In genomic region chr9:20951966-20952519, GRCm38 (mm10) we compare ENCODE assay signal across 8 mouse cellular contexts. TPM values are rescaled to one million over a fixed set of nuclear protein-coding genes. Genes with fewer than 3 reads are reported as not detected.
DNase-seq lines count a peak whose midpoint lies in the region; ATAC-seq and TF ChIP-seq lines count a peak whose summit lies in the region.

No protein-coding gene starts in this region.

- no peak for TF ChIP-seq POLR2A in thymus, adult 2 months (IDR thresholded peaks at IDR 0.05; ENCODE audit: control insufficient read depth, extremely low read depth, insufficient read depth, low read length, poor library complexity)

- ATAC-seq in limb, embryonic 15.5 days (ENCODE audit: insufficient number of reproducible peaks, low FRiP score, low TSS enrichment, low read depth) = peak; percentile 56

- peak overlapping the region; percentile 70 for H3K9ac ChIP-seq in limb, embryonic 15.5 days

- no peak for TF ChIP-seq CTCF in thymus, adult 2 months (IDR thresholded peaks at IDR 0.05; ENCODE audit: borderline replicate concordance, control insufficient read depth, extremely low read depth, insufficient read depth, low read length, poor library complexity)

- H3K4me1 ChIP-seq in thymus, adult 2 months (replicated peaks; ENCODE audit: control insufficient read depth, insufficient read depth, low read length) = peaks cover 20% of the 10 kb centered on the region
- H3K4me1 ChIP-seq in limb, embryonic 15.5 days = peaks cover 20% of the 10 kb centered on the region

- no peaks in the 10 kb centered on the region for H3K27me3 ChIP-seq in thymus, adult 2 months (ENCODE audit: control insufficient read depth, insufficient read depth, low read length)
- no peaks in the 10 kb centered on the region for H3K27me3 ChIP-seq in limb, embryonic 15.5 days

- peak overlapping the region; percentile 70 for H3K4me3 ChIP-seq in thymus, adult 2 months (ENCODE audit: control insufficient read depth, insufficient read depth, low read length)
- peak overlapping the region; percentile 96 for H3K4me3 ChIP-seq in limb, embryonic 15.5 days

- no peaks in the 10 kb centered on the region for H3K9me3 ChIP-seq in limb, embryonic 15.5 days

- H3K36me3 ChIP-seq in thymus, adult 2 months (ENCODE audit: control insufficient read depth, insufficient read depth, low read length) = no peaks in the 10 kb centered on the region
- H3K36me3 ChIP-seq in limb, embryonic 15.5 days = no peaks in the 10 kb centered on the region

- peak; percentile 29 for DNase-seq in cerebellum, adult 9-10 months
- DNase-seq in cerebellum, adult 11 months = no peak
- no peak for DNase-seq in thymus, adult 2 months
- DNase-seq in thymus, postnatal 14 days = no peak
- no peak for DNase-seq in retina, postnatal 1 day
- DNase-seq in adrenal gland, adult 8-10 months = no peak
- no peak for DNase-seq in left cerebral cortex, postnatal 4 days

- peak overlapping the region; percentile 38; the same call in 1 of the 2 replicates for H3K27ac ChIP-seq in thymus, adult 2 months (ENCODE audit: control insufficient read depth, insufficient read depth, low read length)
- H3K27ac ChIP-seq in limb, embryonic 15.5 days = peak overlapping the region; percentile 95

- WGBS in thymus, adult 2 months = under 1% methylated on average over 17 of the region's 17 CpGs
- whole genome bisulfite sequencing in limb, embryonic 15.5 days = 0% methylated on average over 17 of the region's 17 CpGs

- intact Hi-C loops in left cerebral cortex, postnatal 4 days (cut with DNase I) = no loop called here

- peak overlapping the region; percentile 65 for H3K4me2 ChIP-seq in limb, embryonic 15.5 days

RNA-seq across cellular contexts. Expression of gene Dnmt1, which starts 7.6 kb away (rescaled TPM):
- polyA plus RNA-seq in thymus, adult 2 months (2012; rRNA removed) = 142 and 194 TPM in 2 replicates
- polyA plus RNA-seq in limb, embryonic 15.5 days (2015; fragmentation: Nextera tagmentation; extraction: Ambion mirVana) = 79.7 and 82.3 TPM in 2 replicates
- total RNA-seq in adrenal gland, adult 8-10 months (2022) = 10 to 100 TPM; 39.6 to 63.8 (median 47.8) TPM
- total RNA-seq in left cerebral cortex, postnatal 4 days (2021) = 10 to 100 TPM; 86.1 to 88.5 TPM

RNA-seq across cellular contexts. Expression of gene S1pr2, which starts 24.5 kb away (rescaled TPM):
- polyA plus RNA-seq in thymus, adult 2 months (2012; rRNA removed) = 11.0 and 11.2 TPM in 2 replicates
- 62.0 and 65.1 TPM in 2 replicates for polyA plus RNA-seq in limb, embryonic 15.5 days (2015; fragmentation: Nextera tagmentation; extraction: Ambion mirVana)
- total RNA-seq in adrenal gland, adult 8-10 months (2022) = 10 to 100 TPM; 18.8 to 36.9 (median 26.6) TPM
- total RNA-seq in left cerebral cortex, postnatal 4 days (2021) = 1 to 10 TPM; 4.5 to 5.5 TPM

RNA-seq across cellular contexts. Expression of gene Mrpl4, which starts 50.5 kb away (rescaled TPM):
- 125 and 140 TPM in 2 replicates for polyA plus RNA-seq in thymus, adult 2 months (2012; rRNA removed)
- 112 and 116 TPM in 2 replicates for polyA plus RNA-seq in limb, embryonic 15.5 days (2015; fragmentation: Nextera tagmentation; extraction: Ambion mirVana)
- 100 to 1,000 TPM; 124 to 131 (median 129) TPM for total RNA-seq in adrenal gland, adult 8-10 months (2022)
- 10 to 100 TPM; 45.2 to 49.3 TPM for total RNA-seq in left cerebral cortex, postnatal 4 days (2021)

RNA-seq across cellular contexts. Expression of gene Eif3g, which starts 53.6 kb away (rescaled TPM):
- 137 and 140 TPM in 2 replicates for polyA plus RNA-seq in thymus, adult 2 months (2012; rRNA removed)
- polyA plus RNA-seq in limb, embryonic 15.5 days (2015; fragmentation: Nextera tagmentation; extraction: Ambion mirVana) = 303 and 319 TPM in 2 replicates
- total RNA-seq in adrenal gland, adult 8-10 months (2022) = 100 to 1,000 TPM; 152 to 182 (median 170) TPM
- 100 to 1,000 TPM; 144 to 147 TPM for total RNA-seq in left cerebral cortex, postnatal 4 days (2021)
